Mouse (Mus musculus) ES-E14 (cell line): ENCODE data around the gene Mtor.

Experiments used
- HCFC1 ChIP-seq: IDR thresholded peaks from 2 replicates; pipeline ENCODE4 v1.6.1; 2012; ENCODE audit warnings: low read length, inconsistent platforms, borderline replicate concordance; ENCODE audit not compliant: insufficient read depth
- MAFK ChIP-seq: IDR thresholded peaks from 2 replicates; pipeline ENCODE4 v1.6.1; 2014; ENCODE audit warnings: mild to moderate bottlenecking, low read depth, low read length, inconsistent platforms; ENCODE audit not compliant: insufficient read depth

- TF ChIP-seq MAFK = no peak
- no peak for TF ChIP-seq HCFC1
Measured at GRCm38 (mm10) chr4:148504497-148504959, 56.1 kb downstream of the Mtor start.
